Mouse (Mus musculus) cerebellum, adult 9-11 months (tissue): ENCODE results near the gene Slc30a10.

Source experiments
- DNase-seq: peaks from one replicate; pipeline ENCODE4 v3.0.0; 2022

The Slc30a10 gene

DNA sequence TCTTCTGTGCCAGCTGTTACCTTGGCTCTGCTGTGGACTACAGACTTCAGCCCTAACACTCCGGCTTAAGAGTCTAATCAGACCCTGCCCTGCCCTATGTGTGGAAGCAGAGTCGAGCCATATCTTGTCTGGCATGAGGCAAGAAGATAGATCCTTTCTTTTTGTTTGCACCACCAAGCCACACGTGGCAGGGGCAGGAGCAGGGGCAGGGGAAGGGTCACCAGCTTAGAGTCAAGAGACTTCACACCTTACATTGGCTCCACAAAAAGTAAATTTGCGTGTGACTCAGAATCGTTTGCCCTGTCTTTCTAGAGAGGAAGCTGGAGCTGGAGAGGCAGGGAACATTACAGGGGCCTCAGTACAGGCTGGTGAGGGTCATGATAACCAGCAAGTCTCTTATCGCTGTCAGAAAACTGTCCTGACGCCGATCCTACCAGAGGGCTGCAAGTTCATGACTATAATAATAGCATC is 14.9 kb downstream of the Slc30a10 start:
- no peak for DNase-seq

DNA sequence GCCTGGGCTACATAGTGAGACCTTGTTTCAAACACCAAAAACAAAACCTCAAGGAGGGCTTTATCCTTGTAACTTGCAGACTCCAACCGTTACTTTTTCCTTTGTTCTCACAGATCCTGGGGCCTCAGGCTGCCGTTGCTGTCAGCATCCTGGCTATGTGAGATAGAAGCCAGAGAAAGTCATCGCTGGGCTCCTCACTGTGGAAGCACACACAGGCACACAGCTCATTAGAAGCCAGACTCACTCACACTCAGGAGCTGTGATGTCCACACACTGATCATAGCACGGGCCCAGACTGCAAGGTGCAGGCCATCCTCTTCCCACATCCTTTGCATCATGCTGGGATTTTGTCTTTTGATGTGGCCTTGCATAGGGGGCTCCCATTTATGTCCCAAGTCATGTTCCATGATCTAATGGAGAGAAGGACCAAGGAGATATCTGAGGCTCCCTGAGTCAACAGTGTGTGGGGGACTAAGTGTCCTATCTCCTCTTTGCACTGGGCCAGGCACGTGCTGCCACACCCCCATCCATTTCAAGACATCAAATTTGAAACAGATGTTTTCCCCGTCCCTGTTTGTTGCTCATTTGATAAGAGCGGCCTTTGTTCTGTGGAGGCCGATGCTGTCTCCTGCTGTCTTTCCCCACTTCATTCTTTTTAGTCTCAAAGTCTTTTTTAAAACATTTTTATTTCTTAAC is 17.5 kb downstream of the Slc30a10 start:
- no peak for DNase-seq

GRCm38 (mm10) chr1:185472730-185473129 is 18.1 kb downstream of the Slc30a10 start:
- no peak for DNase-seq

DNA sequence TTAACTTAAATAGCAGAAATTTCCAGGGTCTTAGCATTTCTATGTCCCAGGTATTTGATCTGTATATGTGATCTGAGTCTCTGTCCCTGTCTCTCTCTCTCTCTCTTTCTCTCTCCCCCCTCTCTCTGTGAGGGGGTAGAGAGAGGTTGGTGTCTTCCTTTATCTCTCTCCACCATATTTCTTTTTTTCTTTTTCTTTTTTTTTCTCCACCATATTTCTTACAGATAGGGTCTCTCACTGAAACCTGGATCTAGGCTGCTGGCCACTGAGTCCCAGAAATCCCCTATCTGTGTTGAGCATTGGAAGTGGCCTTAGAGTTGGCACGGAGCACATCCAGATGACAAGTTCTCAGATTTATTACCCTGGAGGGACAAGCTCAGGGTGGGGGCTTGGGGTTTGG is 18.8 kb downstream of the Slc30a10 start:
- no peak for DNase-seq

GRCm38 (mm10) chr1:185479861-185480260 is 25.2 kb downstream of the Slc30a10 start:
- no peak for DNase-seq

GRCm38 (mm10) chr1:185482001-185482761 is 27.5 kb downstream of the Slc30a10 start:
- DNase-seq = peak; percentile 37

GRCm38 (mm10) chr1:185482762-185483161 is 28.1 kb downstream of the Slc30a10 start:
- DNase-seq = no peak

- DNase-seq = no peak
Observed at GRCm38 (mm10) chr1:185483356-185484057, 28.9 kb downstream of the Slc30a10 start.

DNA sequence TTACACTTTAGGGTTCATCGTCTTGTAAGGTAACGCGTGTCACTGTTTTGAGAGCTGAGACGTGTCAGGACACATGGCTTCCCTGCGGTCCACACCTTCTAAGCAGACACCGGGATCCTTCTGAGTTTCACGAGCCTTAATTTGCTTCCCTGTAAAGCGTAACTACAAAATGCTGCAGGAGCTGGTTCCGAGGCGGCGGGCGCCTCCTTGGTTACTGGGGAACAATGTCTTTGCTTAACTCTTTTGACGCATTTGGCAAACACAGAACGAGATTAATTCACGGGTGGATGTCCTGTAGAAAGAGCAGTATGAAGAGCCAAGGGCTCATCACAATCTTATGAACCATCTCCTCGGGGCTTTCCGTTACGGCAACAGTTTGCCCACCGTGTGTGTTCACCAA is 29.6 kb downstream of the Slc30a10 start:
- no peak for DNase-seq

- DNase-seq = no peak
Observed at GRCm38 (mm10) chr1:185489893-185490292, 35.2 kb downstream of the Slc30a10 start.

GRCm38 (mm10) chr1:185490603-185491002 is 36.0 kb downstream of the Slc30a10 start:
- DNase-seq = no peak

- peak; percentile 22 for DNase-seq
Observed at GRCm38 (mm10) chr1:185493439-185494034, 38.9 kb downstream of the Slc30a10 start.

DNA sequence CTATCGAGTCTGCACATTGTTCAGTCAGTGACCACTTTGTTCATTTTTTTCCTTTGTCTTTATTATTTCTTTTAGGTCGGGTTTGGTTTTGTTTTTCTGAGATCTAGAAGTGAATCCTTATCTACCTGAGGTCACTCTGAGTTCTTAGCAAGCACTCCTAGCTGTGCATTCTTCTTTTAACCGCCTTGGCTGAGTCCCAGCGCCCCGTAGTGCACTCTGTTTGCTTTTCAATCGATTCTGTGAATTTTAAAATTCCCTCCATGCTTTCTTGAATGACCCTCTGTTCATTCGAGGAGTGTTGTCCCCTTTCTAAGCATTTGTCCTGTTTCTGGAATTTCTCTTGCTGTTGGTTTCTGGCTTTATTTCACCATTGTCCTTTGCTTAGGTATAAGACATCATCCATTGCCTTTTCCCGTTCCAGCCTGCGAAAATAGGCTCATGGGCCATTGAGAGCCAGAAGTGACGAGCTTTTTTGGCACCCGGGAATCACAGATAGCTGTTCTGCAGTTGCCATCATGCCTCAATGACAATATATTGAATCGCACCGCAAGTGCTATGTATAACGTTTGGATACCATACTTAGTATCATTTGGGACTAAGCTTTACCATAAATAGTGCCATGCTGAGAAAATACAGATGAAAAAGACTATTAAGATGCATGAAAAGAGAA is 42.3 kb downstream of the Slc30a10 start:
- no peak for DNase-seq

GRCm38 (mm10) chr1:185500602-185501001 is 46.0 kb downstream of the Slc30a10 start:
- no peak for DNase-seq

DNA sequence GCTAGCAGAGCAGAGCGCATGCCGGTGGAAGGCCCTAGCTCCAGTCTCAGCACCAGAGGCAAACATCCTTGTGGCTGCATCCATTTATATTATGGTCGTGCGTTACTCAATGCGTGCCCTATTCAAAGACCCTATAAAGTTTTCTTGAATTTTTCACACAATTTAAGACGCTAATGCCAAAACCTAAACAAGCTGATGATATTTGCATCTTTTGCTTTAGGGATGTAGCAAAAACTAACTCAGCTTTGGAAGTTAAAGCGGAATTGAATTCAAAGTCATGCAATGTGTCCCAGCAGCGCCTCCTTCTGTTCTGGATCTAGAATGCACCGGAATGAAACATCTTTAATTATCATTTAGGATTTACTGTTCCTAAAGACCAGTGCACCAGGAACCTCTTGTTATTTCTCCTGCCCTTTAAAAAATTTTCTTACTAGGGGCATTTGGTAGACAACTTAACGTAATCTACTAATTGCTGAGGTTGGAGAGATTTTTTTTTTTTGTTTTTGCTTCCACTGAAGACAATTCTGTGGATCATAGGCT is 47.2 kb downstream of the Slc30a10 start:
- peak; percentile 8 for DNase-seq

GRCm38 (mm10) chr1:185502550-185502949 is 47.9 kb downstream of the Slc30a10 start:
- DNase-seq = no peak

DNA sequence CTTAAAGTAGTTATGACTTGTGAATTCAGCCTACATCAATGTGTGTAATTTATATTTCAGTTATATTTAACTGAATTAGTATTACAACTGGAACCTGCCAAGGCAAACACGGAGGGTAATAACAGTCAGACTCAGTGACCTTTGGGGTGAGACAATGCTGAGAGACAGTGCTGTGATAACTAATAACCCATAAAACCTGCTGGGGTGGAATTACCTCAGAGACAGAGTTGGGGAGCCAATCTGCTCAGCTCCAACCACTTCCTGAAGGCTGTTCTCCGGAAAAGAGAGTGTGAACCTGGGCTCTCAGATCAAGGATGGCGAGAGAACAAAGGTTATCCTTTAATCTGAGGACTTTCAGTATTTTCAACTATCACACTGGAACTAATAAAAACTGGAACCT is 54.4 kb downstream of the Slc30a10 start:
- DNase-seq = no peak

GRCm38 (mm10) chr1:185511306-185511705 is 56.7 kb downstream of the Slc30a10 start:
- DNase-seq = no peak

DNA sequence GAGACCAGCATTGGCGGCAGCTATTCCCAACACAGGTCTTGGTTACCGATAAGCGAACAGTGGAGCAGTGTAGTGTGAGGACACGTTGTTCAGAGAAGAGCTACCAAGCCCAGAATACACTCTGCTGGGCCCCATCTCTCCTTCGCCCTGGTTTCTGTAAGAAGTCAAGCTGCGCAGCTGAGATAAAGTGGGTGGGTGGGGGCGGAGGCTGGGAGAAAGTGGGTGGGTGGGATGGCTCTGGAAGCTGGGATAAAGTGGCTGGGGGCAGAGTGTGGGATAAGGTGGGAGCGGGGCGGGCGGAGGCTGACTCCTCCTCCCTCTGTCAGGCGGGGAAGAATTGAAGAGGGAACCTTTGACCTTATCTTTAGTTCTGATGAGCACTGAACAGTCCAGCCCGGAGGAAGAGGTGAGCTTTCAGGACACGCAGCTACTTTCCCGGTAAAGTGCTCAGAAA is 60.9 kb downstream of the Slc30a10 start:
- DNase-seq = no peak

GRCm38 (mm10) chr1:185516041-185516440 is 61.4 kb downstream of the Slc30a10 start:
- DNase-seq = no peak

DNA sequence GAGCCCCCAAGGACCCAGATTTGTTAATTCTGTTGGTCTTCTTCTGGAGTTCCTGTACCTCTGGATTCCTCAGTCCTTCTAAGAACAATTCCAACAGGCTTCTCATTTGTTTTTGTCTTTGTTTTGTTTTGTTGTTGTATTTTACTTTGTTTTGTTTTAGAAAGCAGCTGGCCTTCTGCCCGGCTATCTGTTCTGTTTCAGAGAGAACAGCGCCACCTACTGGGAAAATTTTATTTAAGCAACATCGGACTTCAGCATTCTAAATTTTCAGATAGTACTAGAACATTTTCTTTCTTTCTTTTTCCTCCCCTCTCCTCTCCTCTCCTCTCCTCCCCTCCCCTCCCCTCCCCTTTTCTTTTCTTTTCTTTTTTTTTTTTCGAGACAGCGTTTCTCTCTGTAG is 62.9 kb downstream of the Slc30a10 start:
- no peak for DNase-seq
